Mouse (Mus musculus) c-Kit-positive CD71-positive TER-119-positive erythroid progenitor cells, embryonic 14.5 days (primary cell): ENCODE data around the gene Rubcn.
"Not testable (repeated sequence)": the region's sequence is repeated elsewhere in the genome, so short reads cannot be mapped to it uniquely, and the experiment has no call there.

ENCODE experiments used
- DNase-seq: peaks from one replicate; pipeline ENCODE4 v3.0.0-alpha.2; 2013; ENCODE audit warnings: low spot score

Rubcn gene

GRCm38 (mm10) chr16:32877343-32878156 lies at the start of gene Rubcn, which contains the start of gene Fyttd1:
Gene Rubcn (minus strand): TSS chr16:32877766.
Gene Fyttd1 (plus strand): TSS chr16:32877500.
- DNase-seq: peak; percentile 86

GRCm38 (mm10) chr16:32927044-32927443 lies 49.5 kb upstream of the Rubcn start:
- DNase-seq: no peak

- not testable (repeated sequence) for DNase-seq
Observed at GRCm38 (mm10) chr16:32926629-32927028, 49.1 kb upstream of the Rubcn start.

DNA sequence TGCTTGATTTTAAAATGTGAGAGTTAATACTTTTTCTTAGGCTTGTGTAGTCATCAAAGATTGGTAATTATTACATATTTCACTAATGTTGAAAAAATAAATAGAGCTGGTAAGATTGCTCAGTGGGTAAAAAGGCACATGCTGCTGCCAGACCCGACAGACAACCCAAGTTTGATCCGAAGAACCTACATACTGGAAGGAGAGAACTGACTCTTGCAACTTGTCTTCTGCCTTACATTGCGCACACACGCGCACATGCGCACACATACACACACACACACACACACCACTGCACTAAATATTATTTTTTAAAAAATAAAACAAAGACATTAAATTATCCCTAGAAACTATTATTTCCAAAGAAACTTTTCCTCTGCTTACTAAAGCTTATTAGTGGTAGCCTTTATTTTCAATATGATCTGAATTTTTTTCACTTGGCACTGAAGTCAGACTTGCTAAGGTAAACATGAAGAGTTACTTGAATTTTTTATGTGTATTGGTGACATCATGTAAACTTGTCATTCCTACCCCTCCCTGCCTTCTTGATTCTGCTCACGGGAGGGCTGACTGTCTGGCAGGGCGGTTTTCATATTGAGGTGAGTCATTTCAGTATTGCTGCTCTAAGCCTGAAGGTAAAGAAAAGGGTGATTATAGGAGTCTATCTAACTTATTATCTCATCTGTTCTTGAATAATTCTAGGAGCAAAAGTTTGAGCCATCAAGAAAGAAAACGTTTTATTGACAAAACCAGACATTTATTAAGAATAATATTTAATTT lies 37.9 kb upstream of the Rubcn start:
- peak; percentile 26 for DNase-seq

- DNase-seq: peak; percentile 89
Observed at GRCm38 (mm10) chr16:32913937-32914881, 36.6 kb upstream of the Rubcn start, which contains the start of gene Lrch3. Gene Lrch3 (plus strand): TSS chr16:32914100.

GRCm38 (mm10) chr16:32913212-32913611 lies 35.6 kb upstream of the Rubcn start:
- no peak for DNase-seq

DNA sequence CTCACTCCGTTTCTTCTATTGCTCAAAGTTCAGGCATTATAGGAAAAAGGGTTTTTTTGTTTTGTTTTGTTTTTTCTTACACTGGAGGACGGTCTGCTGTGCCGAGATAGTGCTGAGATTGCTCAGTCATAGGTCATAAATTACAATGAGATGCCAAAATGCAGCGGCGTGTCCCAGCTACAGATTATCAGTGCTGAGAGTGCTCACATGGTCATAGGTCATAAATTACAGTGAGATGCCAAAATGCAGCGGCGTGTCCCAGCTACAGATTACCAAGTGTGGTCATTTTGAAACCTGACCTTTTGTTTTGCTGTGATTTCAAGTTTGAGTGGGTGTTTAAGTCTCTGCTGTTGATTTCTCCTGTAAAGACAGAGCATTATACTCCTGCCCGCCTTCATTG lies 29.2 kb upstream of the Rubcn start:
- DNase-seq: no peak

DNA sequence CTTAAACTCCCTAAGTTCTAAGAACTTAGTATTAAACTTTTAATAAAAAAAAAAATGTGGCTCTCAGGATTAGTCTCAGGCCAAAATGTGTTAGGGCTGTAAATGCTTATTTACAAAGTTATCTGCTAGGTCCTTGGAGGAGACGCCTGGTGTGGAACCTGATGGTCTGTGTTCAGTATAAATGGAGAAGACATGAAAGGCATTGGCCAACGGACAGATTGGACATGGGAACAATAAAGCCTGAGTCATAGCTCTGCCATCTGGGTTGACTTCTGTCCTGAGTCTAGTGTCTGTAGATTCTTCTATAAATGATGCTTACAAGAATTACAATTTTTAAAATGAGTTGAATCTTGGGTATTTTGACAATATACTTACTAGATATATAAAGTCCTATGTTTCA lies 28.6 kb upstream of the Rubcn start:
- no peak for DNase-seq

GRCm38 (mm10) chr16:32902051-32902428 lies 24.5 kb upstream of the Rubcn start:
- DNase-seq: no peak

DNA sequence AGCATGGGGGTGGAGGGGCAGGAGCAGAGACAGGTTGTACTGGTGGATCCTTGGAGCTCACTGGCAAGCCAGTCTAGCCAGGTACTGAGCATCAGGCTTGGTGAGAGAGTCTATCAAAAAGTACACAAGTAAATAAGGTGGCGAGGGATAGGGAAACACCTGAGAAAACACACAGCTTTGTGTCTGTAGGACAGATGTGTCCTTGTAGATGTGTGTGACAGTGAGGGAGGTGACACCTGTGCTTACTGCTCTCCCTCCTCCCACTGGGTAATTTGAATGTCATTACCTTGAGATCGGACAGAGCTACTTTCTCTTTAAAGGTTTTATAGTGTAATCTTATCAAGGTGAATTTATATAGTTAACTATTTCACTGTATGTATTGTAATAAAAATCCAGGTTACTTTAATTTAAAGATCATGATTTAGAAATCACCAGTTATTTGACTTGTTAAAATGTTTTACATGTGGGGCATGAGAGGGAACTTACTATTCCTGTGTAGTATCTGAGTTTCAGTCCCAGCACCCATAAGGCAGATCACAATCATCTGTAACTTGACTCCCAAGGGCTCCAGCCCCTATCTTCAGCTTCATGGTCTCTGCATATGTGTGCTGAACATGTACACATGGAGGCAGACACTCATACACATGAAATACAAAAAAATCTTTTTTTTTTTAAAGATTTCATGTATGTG lies 23.9 kb upstream of the Rubcn start:
- DNase-seq: no peak

- DNase-seq: no peak
Observed at GRCm38 (mm10) chr16:32896126-32896525, 18.6 kb upstream of the Rubcn start.

DNA sequence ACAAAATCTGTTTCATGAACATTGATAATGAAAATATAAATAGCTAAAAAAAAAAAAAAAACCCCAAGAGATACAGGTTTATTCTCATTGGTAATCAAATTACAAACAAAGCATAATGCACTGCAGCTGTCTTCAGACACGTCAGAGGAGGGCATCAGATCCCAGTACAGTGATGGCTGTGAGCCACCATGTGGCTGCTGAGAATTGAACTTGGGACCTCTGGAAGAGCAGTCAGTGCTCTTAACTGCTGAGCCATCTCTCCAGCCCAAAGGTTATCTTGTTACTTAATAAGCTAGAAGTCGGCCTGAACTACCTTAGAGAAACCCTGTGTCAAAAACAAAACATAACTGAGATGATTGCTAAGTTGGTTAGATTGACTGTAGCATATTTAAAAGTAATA lies 12.3 kb upstream of the Rubcn start:
- no peak for DNase-seq

GRCm38 (mm10) chr16:32887996-32888395 lies 10.4 kb upstream of the Rubcn start:
- DNase-seq: no peak

GRCm38 (mm10) chr16:32881538-32881937 lies 4.0 kb upstream of the Rubcn start:
- DNase-seq: no peak

DNA sequence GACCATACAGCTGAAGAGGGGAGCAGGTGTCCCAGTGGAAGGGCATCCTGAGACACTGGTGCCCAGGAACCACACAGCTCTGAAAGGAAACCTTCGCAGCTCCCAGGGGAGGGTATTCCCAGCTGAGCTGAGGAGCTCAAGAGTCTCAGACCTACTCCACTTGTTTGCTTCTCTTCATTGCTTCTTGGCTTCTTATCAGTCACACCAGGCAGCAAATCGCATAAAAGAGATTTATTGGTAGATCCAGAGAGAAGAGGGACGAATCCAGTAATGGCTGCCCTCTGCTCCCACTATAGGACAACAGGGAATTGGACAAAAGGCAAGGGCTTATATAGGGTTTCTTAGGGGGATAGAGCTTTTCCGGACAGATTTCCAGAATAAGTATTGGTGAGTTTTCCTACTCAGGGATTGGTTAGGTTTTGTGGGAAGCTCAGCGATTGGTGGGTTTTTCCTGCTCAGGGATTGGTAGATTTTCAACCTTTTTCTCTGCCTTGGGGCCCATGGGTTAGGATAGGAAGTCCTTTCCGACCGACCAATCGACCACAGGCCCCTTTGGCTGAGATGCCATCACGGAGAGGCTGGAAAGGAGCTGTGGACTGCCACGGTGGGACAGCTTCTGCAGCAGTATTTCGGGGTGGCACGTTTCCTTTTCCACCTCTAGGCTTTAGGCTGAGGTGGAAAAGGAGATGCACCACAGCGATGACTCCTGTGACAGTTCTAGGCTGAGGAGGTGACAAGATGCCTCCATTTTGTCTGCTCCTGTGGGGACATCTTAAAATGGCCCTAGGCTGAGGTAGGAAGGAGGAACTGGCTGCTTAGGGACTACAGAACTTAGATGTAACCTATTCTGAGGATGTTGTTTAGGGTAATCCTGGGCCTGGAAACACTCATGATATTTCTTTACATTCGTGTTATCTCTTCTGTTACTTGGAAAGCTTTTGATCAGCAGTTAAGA lies 1.7 kb upstream of the Rubcn start:
- no peak for DNase-seq

DNA sequence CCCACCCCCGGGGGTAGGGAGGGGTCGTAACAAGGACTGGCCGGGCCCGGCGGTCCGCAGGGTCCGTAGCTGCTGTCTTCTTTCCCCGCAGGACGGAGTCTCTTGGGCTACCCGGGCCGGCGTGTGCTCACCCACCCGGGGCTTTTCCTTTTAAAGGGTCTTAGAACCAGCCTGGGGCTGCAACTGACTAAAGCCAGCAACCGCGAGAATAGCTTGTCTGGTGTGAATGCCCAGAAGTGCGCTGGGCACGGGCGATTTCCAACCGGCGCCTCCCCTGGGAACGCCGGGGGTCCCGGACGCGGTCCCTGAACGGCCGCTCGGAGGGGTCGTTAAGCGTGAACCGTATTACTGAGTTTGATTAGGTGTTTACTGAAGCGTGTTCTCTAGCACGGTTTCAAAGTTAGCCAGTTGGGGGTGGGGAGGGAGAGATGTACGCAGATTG lies 612 bp upstream of the Rubcn start:
- no peak for DNase-seq

DNA sequence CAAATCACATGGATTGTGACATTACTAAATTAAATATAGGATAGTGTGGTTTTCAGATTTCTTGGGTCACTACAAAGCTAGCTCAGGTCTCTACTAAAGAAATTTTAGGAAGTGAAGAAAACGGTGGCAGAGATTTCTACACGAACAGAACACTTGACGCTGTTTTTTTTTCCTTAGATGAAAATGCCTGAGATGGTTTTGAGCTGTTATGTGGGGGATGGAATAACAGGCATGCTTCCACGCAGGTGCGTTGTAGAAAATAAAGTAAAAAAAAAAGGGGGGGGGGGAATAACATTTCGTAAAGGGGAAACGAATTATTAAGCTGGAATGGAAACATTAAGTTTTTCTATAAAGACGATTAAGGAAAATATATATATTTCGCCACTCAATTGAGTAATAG lies 735 bp downstream of the Rubcn start:
- DNase-seq: no peak

DNA sequence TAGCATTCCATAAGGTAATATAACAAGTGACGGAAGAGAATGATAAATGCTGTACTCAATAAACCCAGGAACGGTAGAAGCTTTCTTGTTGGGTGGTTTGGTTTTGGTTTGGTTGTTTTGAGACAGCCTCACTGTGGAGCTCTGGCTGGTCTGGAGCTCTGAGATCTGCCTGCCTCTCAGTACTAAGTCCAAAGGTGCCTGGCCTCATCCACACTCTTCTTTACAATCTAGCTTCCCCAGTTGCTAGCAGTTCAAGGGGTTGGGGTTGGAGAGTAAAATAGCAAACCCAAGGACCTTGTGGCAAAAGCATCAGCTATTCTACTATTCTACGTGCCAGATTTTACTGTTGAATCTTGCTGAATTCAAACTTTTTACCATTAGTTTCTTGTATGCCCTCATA lies 1.7 kb downstream of the Rubcn start:
- no peak for DNase-seq

DNA sequence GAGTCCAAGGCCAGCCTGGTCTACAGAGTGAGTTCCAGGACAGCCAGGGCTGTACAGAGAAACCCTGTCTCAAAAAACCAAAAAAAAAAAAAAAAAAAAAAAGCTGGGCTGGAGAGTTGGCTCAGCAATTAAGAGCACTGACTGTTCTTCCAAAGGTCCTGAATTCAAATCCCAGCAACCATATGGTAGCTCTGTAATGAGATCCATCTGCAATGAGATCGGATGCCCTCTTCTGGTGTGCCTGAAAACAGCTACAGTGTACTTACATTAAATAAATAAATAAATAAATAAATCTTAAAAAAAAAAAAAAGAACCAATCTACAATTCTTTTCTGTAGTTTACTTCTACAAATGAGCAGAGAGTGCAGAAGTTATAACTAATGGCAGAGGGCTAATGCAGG lies 2.3 kb downstream of the Rubcn start:
- DNase-seq: not testable (repeated sequence)

- no peak for DNase-seq
Observed at GRCm38 (mm10) chr16:32873366-32873765, 4.2 kb downstream of the Rubcn start.
